Mouse (Mus musculus) spleen, postnatal 4 days (tissue): Measurements from ENCODE around the gene Gm49325.

Experiments
- DNase-seq, 2 experiments: peaks; one replicate each; pipeline ENCODE4 v3.0.0; 2022; ENCODE audit warnings: low spot score in 2 of 2

Gm49325 gene

DNA sequence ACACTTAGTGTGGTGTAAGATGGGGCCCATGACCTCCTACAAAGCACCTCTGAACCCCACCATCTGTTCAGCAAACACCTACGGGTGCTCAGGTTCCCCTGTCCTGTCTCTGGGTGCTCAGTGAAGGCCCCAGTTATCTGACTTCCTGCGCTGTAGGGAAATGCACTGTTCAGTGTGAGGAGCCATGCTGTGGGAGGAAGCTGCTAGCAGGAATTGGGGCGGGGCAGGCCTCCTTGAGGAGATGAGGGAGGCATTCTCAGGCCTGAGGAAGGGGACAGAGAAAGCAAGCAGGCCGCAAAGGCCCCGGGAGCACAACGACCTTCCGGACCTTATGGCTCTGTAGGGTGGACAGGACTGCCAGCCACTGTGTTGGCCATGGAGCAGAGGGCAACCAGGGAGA lies 16.9 kb upstream of the Gm49325 start:
- DNase-seq = no peak

DNA sequence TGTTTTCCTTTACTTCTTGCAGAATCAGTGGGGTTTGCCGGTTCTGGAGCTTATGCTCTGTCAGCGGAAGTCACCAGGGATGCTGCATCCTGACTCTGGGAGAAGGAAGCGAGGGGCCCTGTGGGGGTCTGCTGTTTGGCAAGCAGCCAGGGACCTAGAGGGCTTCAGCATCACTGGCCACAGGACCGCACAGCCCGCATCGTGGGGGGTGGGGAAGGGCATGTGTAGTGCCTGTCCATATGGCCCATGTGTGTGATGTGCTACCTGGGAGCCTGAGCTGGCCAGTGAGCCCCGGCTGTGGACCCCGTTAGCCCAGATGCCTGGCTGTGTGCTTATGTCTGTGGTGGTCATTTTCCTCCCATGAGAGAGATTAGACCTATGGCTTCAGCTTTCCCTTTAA lies 16.2 kb upstream of the Gm49325 start:
- no peak for DNase-seq

GRCm38 (mm10) chr10:77590812-77591211 lies 15.2 kb upstream of the Gm49325 start:
- DNase-seq = peak; percentile 78 to 89

GRCm38 (mm10) chr10:77591546-77591945 lies 14.5 kb upstream of the Gm49325 start:
- DNase-seq = no peak

- DNase-seq = no peak
Measured at GRCm38 (mm10) chr10:77596060-77596459, 9.9 kb upstream of the Gm49325 start.

DNA sequence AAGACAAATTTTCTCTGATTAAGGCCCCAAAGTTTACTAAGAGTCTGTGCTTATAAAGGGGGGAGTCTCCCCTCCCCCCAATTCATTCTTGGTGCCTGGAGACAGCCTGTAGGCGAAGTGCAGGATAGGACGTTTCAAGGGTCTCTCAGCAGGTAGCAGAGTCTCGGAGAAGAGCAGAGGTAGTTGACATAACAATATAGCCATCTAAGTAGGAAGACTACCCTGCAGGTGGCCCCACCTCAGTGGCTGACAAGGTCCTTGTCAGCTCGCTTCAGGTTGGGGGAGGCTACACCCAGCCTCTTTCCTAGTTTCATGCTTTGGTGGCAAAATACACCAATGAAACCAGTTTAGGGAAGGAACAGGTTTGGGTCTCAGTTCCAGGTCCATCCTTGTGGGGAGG lies 3.0 kb upstream of the Gm49325 start:
- no peak for DNase-seq

- no peak for DNase-seq
Measured at GRCm38 (mm10) chr10:77604111-77604510, 1.9 kb upstream of the Gm49325 start.

GRCm38 (mm10) chr10:77604958-77605357 lies 1.0 kb upstream of the Gm49325 start:
- DNase-seq = no peak

GRCm38 (mm10) chr10:77605368-77605767 lies 629 bp upstream of the Gm49325 start:
- DNase-seq = peak in 1 of 2 experiments; percentile 40

DNA sequence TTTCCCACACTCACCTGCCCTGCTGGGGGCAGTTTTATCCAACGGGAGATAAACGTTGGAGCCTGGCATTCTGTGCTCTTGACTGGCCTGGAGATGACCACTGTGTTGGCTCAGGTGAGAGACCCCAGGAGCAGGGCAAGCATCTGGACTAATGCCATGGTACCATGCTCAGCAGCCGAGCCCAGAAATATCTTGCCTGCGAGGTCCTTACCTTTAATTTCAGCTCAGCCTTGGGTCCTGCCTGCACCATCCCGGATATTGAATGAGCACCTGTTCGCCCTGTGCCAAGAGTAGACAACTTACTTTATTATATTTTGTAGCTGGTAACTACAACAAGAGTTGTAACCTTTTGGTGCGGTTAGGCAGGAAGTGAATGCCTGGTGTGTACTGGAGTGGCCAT lies 858 bp downstream of the Gm49325 start:
- no peak for DNase-seq

DNA sequence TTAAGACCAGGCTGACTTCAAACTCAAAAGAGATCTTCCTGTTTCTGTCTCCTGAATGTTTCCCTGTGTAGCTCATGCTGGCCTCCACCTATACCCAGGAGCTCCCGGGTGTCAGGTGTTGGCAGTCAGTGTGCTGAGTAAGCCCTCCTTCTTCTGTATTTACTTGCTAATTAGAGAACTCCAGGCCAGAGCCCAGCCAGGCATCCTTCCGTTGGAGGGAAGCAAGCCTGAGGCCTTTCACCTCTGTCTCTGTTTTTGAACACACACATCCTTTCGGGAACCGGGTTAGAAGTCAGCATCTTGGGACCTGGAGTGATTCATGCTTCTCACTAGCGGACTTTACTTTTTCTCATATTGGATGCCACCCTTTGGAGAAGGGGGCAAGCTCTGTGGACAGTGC lies 1.4 kb downstream of the Gm49325 start:
- no peak for DNase-seq

DNA sequence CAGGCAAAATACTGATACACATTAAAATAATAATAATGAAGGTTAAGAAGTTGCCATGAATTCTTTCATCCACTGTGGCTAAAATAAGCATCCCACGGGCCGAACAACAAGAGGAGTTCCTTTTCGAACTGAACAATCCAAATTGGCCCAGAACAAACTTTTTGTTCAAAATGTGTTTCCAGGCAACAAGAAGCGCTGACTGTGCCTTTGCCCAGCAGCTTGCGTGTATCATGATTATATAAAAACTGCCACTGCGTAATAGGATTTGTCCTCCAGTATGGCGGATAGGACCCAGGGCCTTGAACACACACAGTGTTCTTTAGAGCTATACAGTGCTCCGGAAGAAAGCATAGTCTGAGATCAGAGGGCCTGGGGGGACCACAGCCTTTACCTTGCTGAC lies 2.6 kb downstream of the Gm49325 start:
- no peak for DNase-seq

GRCm38 (mm10) chr10:77610221-77610961 lies 4.4 kb downstream of the Gm49325 start:
- no peak for DNase-seq

GRCm38 (mm10) chr10:77613409-77613808 lies 7.4 kb downstream of the Gm49325 start:
- DNase-seq = no peak

- no peak for DNase-seq
Measured at GRCm38 (mm10) chr10:77615647-77616046, 9.7 kb downstream of the Gm49325 start.

- no peak for DNase-seq
Measured at GRCm38 (mm10) chr10:77616166-77616565, 10.2 kb downstream of the Gm49325 start.

GRCm38 (mm10) chr10:77616926-77617325 lies 10.9 kb downstream of the Gm49325 start:
- DNase-seq = no peak

DNA sequence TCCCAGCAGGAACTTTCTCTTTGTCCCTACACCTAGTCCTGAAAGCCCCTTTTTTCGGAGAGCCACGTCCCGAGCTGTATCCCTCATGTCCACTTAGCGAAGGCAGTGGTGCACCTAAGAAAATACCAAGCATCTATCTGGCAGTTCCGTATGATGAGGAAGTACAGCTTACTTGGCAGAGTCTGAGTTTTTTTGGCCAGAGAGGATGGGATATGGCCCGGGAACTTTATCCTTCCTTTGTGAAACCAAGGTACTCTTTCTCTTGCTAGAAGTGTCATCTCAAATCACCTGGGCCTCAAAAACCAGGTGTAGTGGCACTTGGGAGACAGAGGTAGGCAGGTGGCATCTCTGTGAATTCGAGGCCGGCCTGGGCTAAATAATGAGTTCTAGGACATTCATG lies 15.5 kb downstream of the Gm49325 start:
- no peak for DNase-seq

DNA sequence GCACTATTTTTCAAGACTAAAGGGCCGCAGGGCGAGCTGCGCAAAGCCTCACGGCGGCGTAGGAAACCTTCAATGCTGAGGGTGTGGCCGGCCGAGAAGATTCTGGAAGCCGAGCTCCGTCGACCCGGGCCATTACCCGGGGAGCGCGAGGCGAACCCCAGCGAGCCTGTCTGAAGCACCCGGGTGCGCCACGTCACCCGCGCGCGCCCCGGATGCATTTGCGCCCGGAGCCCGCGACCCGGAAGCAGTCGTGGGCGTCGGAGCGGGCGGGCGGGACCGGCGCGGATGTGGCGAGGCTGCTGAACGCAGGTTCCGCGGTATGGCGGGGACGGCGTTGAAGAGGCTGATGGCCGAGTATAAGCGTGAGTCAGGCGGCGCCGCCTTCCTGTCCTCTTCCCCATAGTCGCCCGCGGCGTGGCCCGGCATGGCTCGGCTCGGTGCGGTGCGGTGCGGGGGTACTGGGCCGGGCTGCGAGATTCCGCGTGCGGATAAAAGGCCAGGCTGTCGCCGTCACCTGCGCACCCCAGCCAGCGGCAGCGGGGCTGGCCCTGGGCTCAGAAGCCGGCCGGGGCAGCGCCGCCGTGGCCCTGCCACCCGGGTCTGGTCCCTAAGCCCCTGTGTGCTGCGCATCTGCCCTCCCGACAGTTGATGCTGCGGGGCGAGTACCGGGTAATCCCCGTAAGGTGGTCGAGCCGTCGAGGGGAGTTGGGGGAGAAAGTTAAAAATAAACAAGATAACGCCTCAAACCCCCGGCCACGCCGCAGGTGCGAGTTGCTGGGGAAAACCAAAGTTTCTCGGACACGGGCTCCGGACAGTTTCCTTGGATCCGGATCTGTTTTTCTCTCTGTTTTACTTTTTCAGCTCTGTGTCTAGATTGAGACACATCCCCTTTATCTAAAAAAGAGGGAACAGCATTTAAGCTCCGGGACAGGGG lies 16.3 kb downstream of the Gm49325 start, which contains the start of gene Ube2g2:
Ube2g2 (plus strand) TSS at position 221 of the 934 bp plus-strand sequence.
- peak; percentile 93 to 98 for DNase-seq

- DNase-seq = no peak
Measured at GRCm38 (mm10) chr10:77623069-77623492, 17.1 kb downstream of the Gm49325 start.

- no peak for DNase-seq
Measured at GRCm38 (mm10) chr10:77623639-77624400, 17.8 kb downstream of the Gm49325 start.

- no peak for DNase-seq
Measured at GRCm38 (mm10) chr10:77624570-77624995, 18.6 kb downstream of the Gm49325 start.
